Mouse (Mus musculus): ENCODE data around the gene Prrc2c. TPM values are rescaled to one million over a fixed set of nuclear protein-coding genes. Genes with fewer than 3 reads are reported as not detected.
A peak's percentile ranks its signal among the peaks of the same experiment; 100 is the strongest.

The Prrc2c gene
- polyA plus RNA-seq, 1 experiment from 2014 or later: 66.3 TPM

DNA sequence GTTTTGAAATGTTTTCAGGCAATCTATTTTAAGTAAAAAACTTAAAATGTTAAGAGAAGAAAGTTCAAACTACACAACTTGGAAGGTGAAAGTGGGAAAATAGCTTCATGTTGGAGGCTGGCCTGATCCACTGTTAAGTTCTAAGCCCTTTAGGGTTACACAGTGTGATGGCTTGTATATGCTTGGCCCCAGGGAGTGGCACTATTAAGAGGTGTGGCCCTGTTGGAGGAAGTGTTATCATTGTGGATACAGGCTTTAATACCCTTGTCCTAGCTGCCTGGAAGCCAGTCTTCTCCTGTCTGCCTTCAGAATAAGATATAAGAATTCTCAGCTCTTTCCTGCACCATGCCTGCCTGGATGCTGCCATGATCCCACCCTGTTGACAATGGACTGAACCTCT, 16.7 kb downstream of the Prrc2c start:
- Histone ChIP-seq H3K4me3 (ENCODE audit: low read depth, low read length) (no peak overlapping the region), H3K27ac (replicated peaks) (no peak overlapping the region), H3K27me3 (ENCODE audit: control insufficient read depth, insufficient read depth, low read length) (no peaks in the 10 kb centered on the region), H3K4me1 (replicated peaks; ENCODE audit: control insufficient read depth, insufficient read depth) (no peaks in the 10 kb centered on the region), H3K9ac (ENCODE audit: low read length) (no peak overlapping the region), H3K36me3 (ENCODE audit: control insufficient read depth, insufficient read depth, low read length) (peaks cover 3% of the 10 kb centered on the region; the same call in 1 of the 2 replicates), H3K4me2 (replicated peaks; ENCODE audit: low read depth) (no peak overlapping the region), H3K9me3 (ENCODE audit: control insufficient read depth, low read length) (no peaks in the 10 kb centered on the region)
- DNase-seq (ENCODE audit: low spot score) (no peak), ATAC-seq (ENCODE audit: low FRiP score, low TSS enrichment) (no peak)
- TF ChIP-seq CTCF (IDR thresholded peaks at IDR 0.05; ENCODE audit: low read depth) (no peak), EP300 (optimal IDR thresholded peaks at IDR 0.05) (no peak)

DNA sequence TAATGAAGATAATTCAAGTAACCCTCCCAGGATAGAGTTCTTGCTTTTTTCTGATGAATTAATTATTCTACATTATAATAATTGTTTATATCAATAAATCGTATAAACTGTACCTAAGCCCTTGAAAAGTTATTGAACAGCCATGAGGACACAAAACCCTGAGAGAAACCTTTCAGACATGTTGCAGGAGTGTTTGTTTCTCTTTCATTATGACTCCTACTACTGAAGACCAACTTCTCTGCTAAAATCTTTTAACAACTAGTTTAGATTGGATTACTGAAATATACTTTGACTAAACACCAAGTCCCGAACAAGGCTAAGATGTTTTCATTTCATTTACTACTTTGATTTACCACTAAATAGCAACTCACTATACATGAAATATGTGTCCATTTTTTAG, 19.7 kb downstream of the Prrc2c start:
- TF ChIP-seq EP300 (optimal IDR thresholded peaks at IDR 0.05) (no peak), CTCF (IDR thresholded peaks at IDR 0.05; ENCODE audit: low read depth) (no peak)
- no peak overlapping the region for H3K4me2 ChIP-seq (replicated peaks; ENCODE audit: low read depth)
- H3K4me1 ChIP-seq (replicated peaks; ENCODE audit: control insufficient read depth, insufficient read depth): no peaks in the 10 kb centered on the region
- peaks cover 4% of the 10 kb centered on the region; the same call in 1 of the 2 replicates for H3K36me3 ChIP-seq (ENCODE audit: control insufficient read depth, insufficient read depth, low read length)
- no peak overlapping the region for H3K27ac ChIP-seq (replicated peaks)
- no peaks in the 10 kb centered on the region for H3K9me3 ChIP-seq (ENCODE audit: control insufficient read depth, low read length)
- H3K4me3 ChIP-seq (ENCODE audit: low read depth, low read length): no peak overlapping the region
- H3K9ac ChIP-seq (ENCODE audit: low read length): no peak overlapping the region
- ATAC-seq (ENCODE audit: low FRiP score, low TSS enrichment): no peak
- WGBS: 87% methylated on average over 2 of the region's 2 CpGs
- no peaks in the 10 kb centered on the region for H3K27me3 ChIP-seq (ENCODE audit: control insufficient read depth, insufficient read depth, low read length)
- no peak for DNase-seq (ENCODE audit: low spot score)

DNA sequence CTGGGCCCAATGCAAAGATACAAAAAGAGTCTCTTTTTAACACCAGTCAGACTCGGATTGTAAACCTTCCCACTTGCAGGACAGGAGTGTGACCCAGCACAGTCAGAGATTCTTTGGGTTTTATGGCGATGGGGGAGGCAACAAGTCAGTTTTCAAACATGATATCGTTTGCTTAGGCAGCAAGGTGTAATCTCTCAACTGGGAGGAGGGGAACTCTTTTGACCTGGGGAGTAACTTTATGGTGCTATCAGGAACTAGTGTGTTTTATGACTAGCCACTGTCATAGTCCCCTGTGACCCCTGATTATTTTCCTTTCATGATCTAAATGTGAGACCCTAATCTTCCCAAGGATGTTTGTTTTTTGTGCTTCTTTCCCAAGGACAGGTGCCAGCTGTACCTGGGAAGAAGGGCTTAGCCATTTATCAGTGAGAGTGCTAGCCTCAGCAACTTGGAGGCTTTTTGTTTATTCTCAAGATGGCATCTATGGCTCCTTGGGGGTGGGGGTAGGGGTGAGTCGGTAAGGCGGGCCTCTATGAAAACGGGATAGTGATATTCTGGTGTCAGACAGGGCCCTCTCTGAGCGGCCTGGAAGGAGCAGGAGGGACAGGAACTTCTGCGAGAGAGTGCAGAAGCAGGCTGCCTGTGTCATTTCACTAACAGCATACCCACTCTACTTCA, 39.8 kb downstream of the Prrc2c start:
- 66% methylated on average over 8 of the region's 8 CpGs for WGBS
- H3K4me3 ChIP-seq (ENCODE audit: low read depth, low read length): no peak overlapping the region
- no peak overlapping the region for H3K4me2 ChIP-seq (replicated peaks; ENCODE audit: low read depth)
- H3K27me3 ChIP-seq (ENCODE audit: control insufficient read depth, insufficient read depth, low read length): no peaks in the 10 kb centered on the region
- H3K9ac ChIP-seq (ENCODE audit: low read length): no peak overlapping the region
- no peak overlapping the region for H3K27ac ChIP-seq (replicated peaks)
- H3K4me1 ChIP-seq (replicated peaks; ENCODE audit: control insufficient read depth, insufficient read depth): no peaks in the 10 kb centered on the region
- ATAC-seq (ENCODE audit: low FRiP score, low TSS enrichment): no peak
- TF ChIP-seq CTCF (IDR thresholded peaks at IDR 0.05; ENCODE audit: low read depth): no peak
- no peak for TF ChIP-seq EP300 (optimal IDR thresholded peaks at IDR 0.05)
- no peaks in the 10 kb centered on the region for H3K9me3 ChIP-seq (ENCODE audit: control insufficient read depth, low read length)
- DNase-seq (ENCODE audit: low spot score): no peak
- peaks cover 37% of the 10 kb centered on the region for H3K36me3 ChIP-seq (ENCODE audit: control insufficient read depth, insufficient read depth, low read length)

DNA sequence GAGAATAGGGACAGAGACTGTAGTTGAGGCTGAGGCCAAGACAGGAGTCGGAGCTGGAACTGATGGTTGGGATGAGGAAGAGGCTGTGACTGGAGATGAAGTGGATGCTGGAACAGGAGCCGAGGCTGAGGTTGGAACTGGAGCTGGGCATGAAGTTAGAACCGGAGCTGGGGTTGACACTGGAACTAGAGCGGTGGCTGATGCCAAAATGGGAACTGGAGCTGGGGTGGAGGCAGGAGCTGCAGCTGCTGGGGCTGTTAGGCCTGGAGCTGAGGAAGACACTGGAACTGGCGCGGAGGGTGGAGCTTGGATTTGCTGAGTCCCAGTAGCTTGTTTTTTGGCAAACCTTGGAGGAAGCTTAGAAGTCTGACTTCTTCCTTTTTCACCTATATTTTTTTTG, 42.5 kb downstream of the Prrc2c start:
- Histone ChIP-seq H3K9ac (ENCODE audit: low read length) (no peak overlapping the region), H3K4me2 (replicated peaks; ENCODE audit: low read depth) (no peak overlapping the region), H3K9me3 (ENCODE audit: control insufficient read depth, low read length) (no peaks in the 10 kb centered on the region), H3K36me3 (ENCODE audit: control insufficient read depth, insufficient read depth, low read length) (peaks cover 28% of the 10 kb centered on the region), H3K4me1 (replicated peaks; ENCODE audit: control insufficient read depth, insufficient read depth) (no peaks in the 10 kb centered on the region), H3K27me3 (ENCODE audit: control insufficient read depth, insufficient read depth, low read length) (no peaks in the 10 kb centered on the region), H3K4me3 (ENCODE audit: low read depth, low read length) (no peak overlapping the region), H3K27ac (replicated peaks) (no peak overlapping the region)
- DNase-seq (ENCODE audit: low spot score) (no peak), ATAC-seq (ENCODE audit: low FRiP score, low TSS enrichment) (no peak)
- TF ChIP-seq CTCF (IDR thresholded peaks at IDR 0.05; ENCODE audit: low read depth) (no peak), EP300 (optimal IDR thresholded peaks at IDR 0.05) (no peak)
- 89% methylated on average over 6 of the region's 6 CpGs for WGBS

DNA sequence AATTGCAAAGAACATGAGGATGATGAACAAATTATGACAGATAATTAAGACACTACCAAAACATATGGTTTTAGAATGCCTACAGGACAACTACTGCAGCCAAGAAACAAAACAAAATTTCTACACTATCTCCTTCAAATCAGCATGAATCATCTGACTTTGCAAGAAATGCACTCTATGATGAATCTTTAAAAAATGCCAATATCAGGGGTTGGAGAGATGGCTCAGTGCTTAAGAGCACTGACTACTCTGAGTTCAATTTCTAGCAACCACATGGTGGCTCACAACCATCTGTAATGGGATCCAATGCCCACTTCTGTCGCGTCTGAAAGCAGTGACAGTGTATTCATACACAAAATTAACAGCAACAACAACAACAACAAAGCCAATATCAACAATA, 46.6 kb downstream of the Prrc2c start:
- no peak overlapping the region for H3K4me3 ChIP-seq (ENCODE audit: low read depth, low read length)
- H3K4me1 ChIP-seq (replicated peaks; ENCODE audit: control insufficient read depth, insufficient read depth): no peaks in the 10 kb centered on the region
- no peak for ATAC-seq (ENCODE audit: low FRiP score, low TSS enrichment)
- TF ChIP-seq EP300 (optimal IDR thresholded peaks at IDR 0.05) (no peak), CTCF (IDR thresholded peaks at IDR 0.05; ENCODE audit: low read depth) (no peak)
- no peaks in the 10 kb centered on the region for H3K27me3 ChIP-seq (ENCODE audit: control insufficient read depth, insufficient read depth, low read length)
- H3K9ac ChIP-seq (ENCODE audit: low read length): no peak overlapping the region
- H3K9me3 ChIP-seq (ENCODE audit: control insufficient read depth, low read length): no peaks in the 10 kb centered on the region
- H3K4me2 ChIP-seq (replicated peaks; ENCODE audit: low read depth): no peak overlapping the region
- no peak for DNase-seq (ENCODE audit: low spot score)
- H3K36me3 ChIP-seq (ENCODE audit: control insufficient read depth, insufficient read depth, low read length): peaks cover 30% of the 10 kb centered on the region
- no peak overlapping the region for H3K27ac ChIP-seq (replicated peaks)
- 85% methylated on average over 2 of the region's 2 CpGs for WGBS

DNA sequence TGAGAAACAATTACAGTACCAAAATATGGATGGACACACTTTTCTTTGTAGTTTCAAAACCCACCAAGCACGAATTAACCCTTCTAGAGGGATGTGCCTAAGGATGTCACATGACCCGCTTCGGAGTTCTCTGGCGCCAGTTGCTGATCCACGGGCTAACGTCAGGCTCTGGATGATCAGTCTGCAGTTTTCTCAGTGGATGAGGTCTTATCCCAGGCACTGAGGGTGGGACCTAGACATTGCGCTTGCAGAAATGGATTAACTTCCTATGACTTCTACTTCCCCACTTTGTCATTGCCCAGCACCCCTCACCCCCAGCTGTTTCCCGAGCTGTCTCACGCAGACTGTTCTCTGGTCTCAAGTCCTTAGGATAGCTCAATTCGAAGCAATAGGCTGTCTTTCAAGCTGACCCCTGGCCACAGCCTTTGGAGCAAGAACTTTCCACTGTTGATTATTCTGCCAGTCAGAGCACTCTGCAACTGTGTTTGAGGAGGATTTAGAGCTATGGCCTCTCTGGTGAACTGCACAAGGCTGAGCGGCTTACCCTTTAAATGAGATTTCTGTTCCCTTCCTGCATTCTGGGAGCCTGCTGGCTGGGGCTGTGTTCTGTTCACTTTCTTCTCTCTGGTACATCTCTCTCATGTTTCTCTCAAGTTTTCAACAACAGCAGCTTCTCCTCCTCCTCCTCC, 74.7 kb downstream of the Prrc2c start:
- no peaks in the 10 kb centered on the region for H3K27me3 ChIP-seq (ENCODE audit: control insufficient read depth, insufficient read depth, low read length)
- no peak overlapping the region for H3K27ac ChIP-seq (replicated peaks)
- H3K4me1 ChIP-seq (replicated peaks; ENCODE audit: control insufficient read depth, insufficient read depth): no peaks in the 10 kb centered on the region
- no peaks in the 10 kb centered on the region for H3K36me3 ChIP-seq (ENCODE audit: control insufficient read depth, insufficient read depth, low read length)
- under 1% methylated on average over 11 of the region's 11 CpGs for WGBS
- H3K9ac ChIP-seq (ENCODE audit: low read length): peak overlapping the region; percentile 43; the same call in 1 of the 2 replicates
- peak overlapping the region; percentile 54 for H3K4me2 ChIP-seq (replicated peaks; ENCODE audit: low read depth)
- ATAC-seq (ENCODE audit: low FRiP score, low TSS enrichment) (peak; percentile 79), DNase-seq (ENCODE audit: low spot score) (no peak)
- peak overlapping the region; percentile 23 for H3K4me3 ChIP-seq (ENCODE audit: low read depth, low read length)
- TF ChIP-seq EP300 (optimal IDR thresholded peaks at IDR 0.05) (no peak), CTCF (IDR thresholded peaks at IDR 0.05; ENCODE audit: low read depth) (no peak)
- no peaks in the 10 kb centered on the region for H3K9me3 ChIP-seq (ENCODE audit: control insufficient read depth, low read length)
